In genomic region chr4:66122766-66123358, GRCm38 (mm10) we compare ENCODE assay signal across 16 mouse cellular contexts.
"Had no signal": no experiment of that assay in that cellular context is flagged by ENCODE, and none has a peak within 500 bp of the region (broad histone marks: within the 10 kb centered on the region; RNA-seq: fewer than 3 reads in every experiment).

No protein-coding gene starts in this region.

- DNase-seq: kidney, postnatal 10 days; kidney, postnatal 4 days; lung, postnatal 14 days; thymus, adult 2 months; thymus, postnatal 36 days had no signal

- H3K9ac ChIP-seq: limb, embryonic 15.5 days; liver, embryonic 12.5 days; lung, embryonic 15.5 days; midbrain, embryonic 15.5 days; neural tube, embryonic 12.5 days; stomach, embryonic 15.5 days had no signal

- H3K27ac ChIP-seq: layer of hippocampus, adult 2 months; left cerebral cortex, adult 2 months; limb, embryonic 15.5 days; liver, embryonic 12.5 days; lung, embryonic 15.5 days; macrophage; midbrain, embryonic 15.5 days; neural tube, embryonic 12.5 days; stomach, embryonic 15.5 days had no signal

- H3K36me3 ChIP-seq: limb, embryonic 15.5 days; liver, embryonic 12.5 days; lung, embryonic 15.5 days; midbrain, embryonic 15.5 days; neural tube, embryonic 12.5 days; stomach, embryonic 15.5 days had no signal

- ATAC-seq: liver, embryonic 12.5 days; midbrain, embryonic 15.5 days had no signal

- H3K4me2 ChIP-seq: limb, embryonic 15.5 days; liver, embryonic 12.5 days; lung, embryonic 15.5 days; midbrain, embryonic 11.5 days; midbrain, embryonic 15.5 days; neural tube, embryonic 12.5 days; stomach, embryonic 15.5 days had no signal

- H3K9me3 ChIP-seq: limb, embryonic 15.5 days; liver, embryonic 12.5 days; lung, embryonic 15.5 days; megakaryocyte, embryonic 14.5 days; midbrain, embryonic 15.5 days; neural tube, embryonic 12.5 days; stomach, embryonic 15.5 days had no signal

- H3K27me3 ChIP-seq: limb, embryonic 15.5 days; liver, embryonic 12.5 days; lung, embryonic 15.5 days; megakaryocyte, embryonic 14.5 days; midbrain, embryonic 15.5 days; neural tube, embryonic 12.5 days; stomach, embryonic 15.5 days had no signal

- H3K4me1 ChIP-seq: limb, embryonic 15.5 days; liver, embryonic 12.5 days; lung, embryonic 15.5 days; megakaryocyte, embryonic 14.5 days; midbrain, embryonic 15.5 days; neural tube, embryonic 12.5 days; stomach, embryonic 15.5 days had no signal

- H3K4me3 ChIP-seq: layer of hippocampus, adult 2 months; left cerebral cortex, adult 2 months; limb, embryonic 15.5 days; liver, embryonic 12.5 days; lung, embryonic 15.5 days; megakaryocyte, embryonic 14.5 days; midbrain, embryonic 15.5 days; neural tube, embryonic 12.5 days; stomach, embryonic 15.5 days had no signal
